Mouse (Mus musculus): Measurements from ENCODE around the gene Pak4. TPM values are rescaled to one million over a fixed set of nuclear protein-coding genes. Genes with fewer than 3 reads are reported as not detected.

Pak4 gene
- polyA plus RNA-seq, 1 experiment from 2014 or later = 53.0 TPM

DNA sequence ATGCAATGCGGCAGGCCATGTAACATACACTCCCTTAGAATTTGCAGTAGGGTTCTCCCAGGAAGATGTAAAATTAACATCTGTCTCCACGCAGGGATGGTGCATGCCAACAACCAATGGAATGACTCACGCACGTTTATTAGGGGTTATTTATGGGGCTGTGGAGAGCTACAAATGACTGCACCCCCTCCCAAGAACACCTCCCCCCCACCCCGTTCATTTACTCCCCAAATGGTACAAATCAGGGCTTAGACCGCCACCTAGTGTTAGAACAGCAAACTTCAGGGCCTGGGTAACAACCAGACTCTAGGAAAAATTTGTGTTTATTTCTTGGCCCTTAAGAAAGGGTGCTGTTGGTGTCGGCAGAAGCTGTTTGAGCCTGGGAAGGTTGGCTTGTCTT lies 3.7 kb upstream of the Pak4 start:
- no peak for DNase-seq (ENCODE audit: low spot score)
- Histone ChIP-seq H3K27me3 (ENCODE audit: insufficient read depth, poor library complexity, severe bottlenecking) (no peaks in the 10 kb centered on the region), H3K4me3 (no peak overlapping the region), H3K4me1 (peaks cover 7% of the 10 kb centered on the region), H3K9me3 (no peaks in the 10 kb centered on the region), H3K27ac (no peak overlapping the region), H3K36me3 (no peaks in the 10 kb centered on the region)
- 28% methylated on average over 7 of the region's 7 CpGs for WGBS

DNA sequence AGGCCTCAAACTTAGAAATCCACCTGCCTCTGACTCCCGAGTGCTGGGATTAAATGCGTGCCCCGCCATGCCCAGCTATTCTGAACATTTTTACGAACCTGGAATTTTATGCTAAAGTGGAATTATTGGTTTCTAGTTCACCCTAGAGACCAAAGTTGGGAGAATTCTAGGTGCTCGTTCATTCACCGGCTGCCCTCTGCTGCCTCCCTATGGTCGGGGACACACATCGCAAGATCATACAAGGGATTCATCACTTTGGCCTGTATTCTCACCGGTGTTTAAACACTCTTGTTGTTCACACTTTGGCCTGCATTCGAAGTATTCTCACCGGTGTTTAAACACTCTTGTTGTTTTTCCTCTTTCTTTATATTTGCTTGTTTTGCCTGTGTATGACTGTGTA lies 3.0 kb upstream of the Pak4 start:
- 14% methylated on average over 11 of the region's 11 CpGs for WGBS
- no peak overlapping the region for H3K27ac ChIP-seq
- peaks cover 13% of the 10 kb centered on the region for H3K4me1 ChIP-seq
- no peaks in the 10 kb centered on the region for H3K36me3 ChIP-seq
- H3K27me3 ChIP-seq (ENCODE audit: insufficient read depth, poor library complexity, severe bottlenecking) = no peaks in the 10 kb centered on the region
- H3K4me3 ChIP-seq = no peak overlapping the region
- peak; percentile 89 for DNase-seq (ENCODE audit: low spot score)
- H3K9me3 ChIP-seq = no peaks in the 10 kb centered on the region

DNA sequence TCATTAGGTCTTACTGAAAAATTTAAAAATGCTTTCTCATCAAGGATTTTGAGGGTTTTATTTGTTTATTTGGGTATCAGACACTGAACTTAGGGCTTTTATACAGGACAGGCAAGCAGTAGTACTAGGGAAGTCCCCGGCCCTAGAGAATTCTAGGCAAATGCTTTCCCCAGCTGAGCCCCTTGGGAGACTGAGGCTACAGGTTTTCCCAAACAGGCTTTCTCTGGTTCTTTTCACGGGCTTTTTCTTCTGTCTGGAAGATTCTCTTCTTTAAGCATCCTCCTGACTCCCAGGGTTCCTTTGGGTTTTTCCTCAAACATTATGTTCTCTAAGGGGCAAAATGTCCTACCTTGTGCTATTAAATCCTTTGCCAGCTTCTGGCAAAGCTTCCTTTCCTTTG lies 966 bp upstream of the Pak4 start:
- Histone ChIP-seq H3K36me3 (no peaks in the 10 kb centered on the region; the same call in 1 of the 2 replicates), H3K4me3 (no peak overlapping the region), H3K9me3 (no peaks in the 10 kb centered on the region), H3K27ac (peak overlapping the region; percentile 96; the same call in 1 of the 2 replicates), H3K27me3 (ENCODE audit: insufficient read depth, poor library complexity, severe bottlenecking) (no peaks in the 10 kb centered on the region), H3K4me1 (peaks cover 34% of the 10 kb centered on the region)
- no peak for DNase-seq (ENCODE audit: low spot score)
- 70% methylated on average over 2 of the region's 2 CpGs for WGBS

DNA sequence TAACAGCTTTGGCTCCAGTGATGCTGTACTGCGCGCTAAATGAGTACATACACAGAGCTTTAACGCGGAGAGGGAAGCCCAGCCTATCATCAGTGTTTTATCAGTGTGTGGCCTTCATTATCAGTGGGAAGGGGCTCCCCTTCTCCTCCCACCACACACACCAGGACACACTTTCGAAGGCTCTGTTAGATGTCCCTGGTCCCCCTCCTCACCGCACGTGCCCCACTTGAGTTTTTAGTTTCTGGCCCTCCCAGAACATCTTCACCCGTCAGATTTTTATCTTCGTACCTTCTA lies 761 bp downstream of the Pak4 start:
- H3K36me3 ChIP-seq = no peaks in the 10 kb centered on the region; the same call in 1 of the 2 replicates
- H3K27me3 ChIP-seq (ENCODE audit: insufficient read depth, poor library complexity, severe bottlenecking) = no peaks in the 10 kb centered on the region
- H3K27ac ChIP-seq = peak overlapping the region; percentile 96
- 9% methylated on average over 9 of the region's 9 CpGs for WGBS
- peaks cover 51% of the 10 kb centered on the region for H3K4me1 ChIP-seq
- H3K4me3 ChIP-seq = peak overlapping the region; percentile 86
- no peaks in the 10 kb centered on the region for H3K9me3 ChIP-seq
- DNase-seq (ENCODE audit: low spot score) = no peak

DNA sequence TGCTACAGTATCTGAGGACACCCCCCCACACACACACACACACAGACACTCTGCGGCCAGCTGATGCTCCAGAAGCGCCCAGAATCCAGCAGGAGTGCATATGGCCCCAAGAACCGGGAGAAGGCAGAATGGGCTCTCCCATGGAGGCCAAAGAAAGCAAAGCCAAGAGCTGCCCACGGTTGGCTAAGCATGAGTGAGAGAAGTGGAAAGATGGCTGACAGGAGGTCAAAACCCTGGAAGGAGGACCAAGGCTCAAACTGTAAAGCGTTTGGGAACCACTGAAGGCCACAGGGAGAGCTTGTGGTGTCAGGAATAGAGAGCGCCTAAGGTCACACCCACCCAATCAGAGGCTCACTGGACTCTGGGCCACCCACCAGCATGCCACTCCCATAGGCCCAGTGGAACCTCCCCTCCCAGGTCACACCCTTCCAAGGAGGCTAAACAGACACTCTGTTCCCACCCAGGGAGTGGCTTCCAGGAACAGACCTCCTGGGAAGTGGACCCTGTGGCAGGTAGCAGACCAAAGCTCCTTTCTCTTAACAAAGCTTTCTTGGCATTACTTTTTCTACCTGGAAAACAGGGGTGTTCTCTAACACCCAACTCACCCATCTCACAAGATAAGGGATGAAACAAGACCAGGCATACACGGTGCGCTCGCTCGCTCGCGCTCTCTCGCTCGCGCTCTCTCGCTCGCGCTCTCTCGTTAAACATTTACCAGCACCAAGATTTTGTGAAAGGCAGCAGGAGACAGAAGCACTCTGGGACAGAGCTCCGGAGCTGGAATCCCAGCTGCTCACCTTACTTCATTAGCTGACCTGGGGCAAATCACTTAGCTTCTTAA lies 1.3 kb downstream of the Pak4 start:
- Histone ChIP-seq H3K27me3 (ENCODE audit: insufficient read depth, poor library complexity, severe bottlenecking) (no peaks in the 10 kb centered on the region), H3K36me3 (no peaks in the 10 kb centered on the region; the same call in 1 of the 2 replicates), H3K27ac (peak overlapping the region; percentile 96), H3K4me3 (peak overlapping the region; percentile 86), H3K9me3 (no peaks in the 10 kb centered on the region), H3K4me1 (peaks cover 57% of the 10 kb centered on the region)
- 35% methylated on average over 20 of the region's 20 CpGs for WGBS
- peak; percentile 92 for DNase-seq (ENCODE audit: low spot score)

DNA sequence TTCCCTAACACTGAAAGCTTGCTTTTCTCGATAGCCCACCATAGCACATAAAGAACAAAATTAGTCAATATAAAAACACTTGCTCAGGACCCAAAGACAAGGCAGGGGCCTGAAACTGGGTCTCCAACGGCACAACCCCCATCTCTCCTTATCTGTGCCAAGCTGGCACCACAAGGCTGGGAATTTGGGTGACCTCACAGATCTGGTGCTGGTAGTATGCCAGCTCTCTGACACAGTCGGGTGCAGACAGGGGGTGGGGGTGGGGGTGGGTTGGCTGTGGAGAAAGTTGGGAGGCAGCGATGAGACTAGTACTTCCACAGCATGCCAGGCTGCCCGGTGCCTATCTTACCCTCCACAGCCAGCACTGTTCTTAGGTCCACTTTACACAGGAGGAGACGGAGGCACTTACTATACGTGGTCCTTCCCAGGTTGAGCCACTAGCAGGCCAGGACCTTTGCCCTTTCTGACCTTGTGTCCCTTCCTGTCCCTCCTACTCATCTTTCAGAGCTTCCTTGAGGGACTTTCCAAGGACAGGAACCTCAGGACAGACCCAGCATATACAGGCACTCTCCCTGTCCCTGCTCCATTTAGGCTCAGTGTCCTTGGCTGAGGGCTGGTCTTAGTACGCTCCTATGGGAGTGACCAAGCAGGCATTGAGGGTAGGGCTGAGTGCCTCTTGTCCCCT lies 2.1 kb downstream of the Pak4 start:
- H3K27me3 ChIP-seq (ENCODE audit: insufficient read depth, poor library complexity, severe bottlenecking) = no peaks in the 10 kb centered on the region
- WGBS = 77% methylated on average over 8 of the region's 8 CpGs
- peak overlapping the region; percentile 96 for H3K27ac ChIP-seq
- no peaks in the 10 kb centered on the region; the same call in 1 of the 2 replicates for H3K36me3 ChIP-seq
- peaks cover 64% of the 10 kb centered on the region for H3K4me1 ChIP-seq
- H3K9me3 ChIP-seq = no peaks in the 10 kb centered on the region
- H3K4me3 ChIP-seq = peak overlapping the region; percentile 86
- DNase-seq (ENCODE audit: low spot score) = no peak

DNA sequence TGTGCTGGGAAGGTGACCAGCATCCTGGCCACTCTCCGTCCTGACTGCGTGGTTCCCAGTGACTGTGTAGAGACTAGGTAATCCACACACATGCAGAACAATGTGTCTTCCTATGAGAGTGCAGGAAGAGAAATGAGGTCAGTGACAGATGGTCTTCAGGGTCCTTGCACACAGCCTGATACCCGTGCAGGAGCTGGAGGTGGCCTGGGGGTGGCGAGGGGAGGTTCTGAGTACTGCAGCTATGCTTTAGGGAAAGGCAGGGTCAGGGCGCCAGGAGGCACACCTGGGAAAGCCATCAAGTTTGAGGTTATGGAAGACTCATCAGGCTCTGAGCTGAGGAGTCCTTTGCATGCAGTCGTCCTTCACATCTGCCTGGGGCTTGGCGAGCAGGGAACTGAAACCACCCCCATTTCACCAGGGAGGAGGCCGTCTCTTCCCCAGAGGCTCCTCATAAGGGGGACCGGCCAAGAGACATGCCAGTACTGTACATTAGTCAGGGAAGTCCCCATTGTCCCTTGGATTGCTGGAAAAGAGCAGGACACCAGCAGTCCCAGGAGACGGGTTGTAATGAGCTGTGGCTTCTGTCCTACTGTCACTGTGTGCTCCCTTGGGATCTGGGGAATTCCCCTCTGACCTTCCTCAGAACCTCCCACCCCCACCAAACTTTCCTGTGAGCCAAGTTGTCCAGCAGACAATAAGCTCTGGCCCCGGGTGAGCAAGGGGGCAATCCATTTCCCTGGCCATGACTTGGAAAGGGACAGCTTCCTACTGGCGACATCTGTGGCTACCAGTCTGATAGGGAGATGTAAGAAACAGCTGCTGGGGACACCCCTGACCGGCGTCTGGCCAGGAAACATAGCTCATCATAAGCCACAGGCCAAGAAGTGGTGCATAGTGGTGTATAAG lies 4.5 kb downstream of the Pak4 start:
- H3K9me3 ChIP-seq = no peaks in the 10 kb centered on the region
- H3K4me3 ChIP-seq = no peak overlapping the region
- H3K27me3 ChIP-seq (ENCODE audit: insufficient read depth, poor library complexity, severe bottlenecking) = no peaks in the 10 kb centered on the region
- WGBS = 47% methylated on average over 14 of the region's 14 CpGs
- DNase-seq (ENCODE audit: low spot score) = no peak
- H3K4me1 ChIP-seq = peaks cover 87% of the 10 kb centered on the region
- no peaks in the 10 kb centered on the region; the same call in 1 of the 2 replicates for H3K36me3 ChIP-seq
- H3K27ac ChIP-seq = peak overlapping the region; percentile 57; the same call in 1 of the 2 replicates

DNA sequence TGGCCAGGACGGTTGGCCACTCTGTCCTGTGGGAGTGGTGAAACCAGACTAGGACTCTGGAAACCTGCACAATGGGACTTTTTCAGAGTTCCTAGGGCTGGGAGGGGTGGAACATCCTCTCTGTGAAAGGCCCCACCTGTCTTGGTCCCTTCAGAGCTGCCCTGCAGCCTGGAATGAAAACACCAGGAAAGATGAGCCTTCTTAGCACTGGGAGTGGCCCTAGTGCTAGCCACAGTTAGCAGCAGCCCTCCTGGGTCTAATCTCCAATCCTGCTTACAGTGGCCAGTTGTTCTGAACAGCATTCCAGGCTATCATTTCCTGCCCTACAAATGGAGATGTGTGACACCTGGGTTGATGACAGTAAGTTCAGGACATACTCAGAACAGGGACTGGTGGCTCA lies 6.1 kb downstream of the Pak4 start:
- 65% methylated on average over 1 of the region's 1 CpGs for WGBS
- no peak for DNase-seq (ENCODE audit: low spot score)
- H3K27ac ChIP-seq = 0 out of 2 replicates have a peak overlapping the region, but pooled peaks have one; percentile 37
- no peaks in the 10 kb centered on the region for H3K27me3 ChIP-seq (ENCODE audit: insufficient read depth, poor library complexity, severe bottlenecking)
- H3K4me1 ChIP-seq = peaks cover 98% of the 10 kb centered on the region
- no peaks in the 10 kb centered on the region; the same call in 1 of the 2 replicates for H3K36me3 ChIP-seq
- H3K4me3 ChIP-seq = no peak overlapping the region
- no peaks in the 10 kb centered on the region for H3K9me3 ChIP-seq

DNA sequence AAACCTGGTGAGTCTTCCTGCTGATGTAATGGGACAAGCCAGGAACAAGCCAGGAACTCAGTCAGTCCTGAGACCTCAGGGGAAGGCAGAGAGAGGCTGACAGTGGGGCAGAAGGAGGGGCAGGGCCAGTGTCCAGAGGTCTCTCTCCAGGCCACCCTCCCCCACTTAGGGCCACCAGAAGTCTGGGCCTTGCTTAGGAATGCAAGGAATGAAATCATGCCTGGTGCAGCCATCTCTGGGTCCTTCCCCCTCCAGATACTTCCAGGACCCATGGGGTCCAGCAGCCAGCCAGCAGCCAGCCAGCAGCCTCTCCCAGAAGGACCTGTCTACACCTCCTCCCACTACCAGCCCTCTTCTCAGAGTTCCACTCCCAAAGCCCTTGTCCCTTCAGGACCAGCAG lies 10.3 kb downstream of the Pak4 start:
- Histone ChIP-seq H3K9me3 (no peaks in the 10 kb centered on the region), H3K27ac (peak overlapping the region; percentile 82), H3K4me1 (peaks cover 98% of the 10 kb centered on the region), H3K27me3 (ENCODE audit: insufficient read depth, poor library complexity, severe bottlenecking) (no peaks in the 10 kb centered on the region), H3K4me3 (peak overlapping the region; percentile 20), H3K36me3 (no peaks in the 10 kb centered on the region)
- peak; percentile 89 for DNase-seq (ENCODE audit: low spot score)

DNA sequence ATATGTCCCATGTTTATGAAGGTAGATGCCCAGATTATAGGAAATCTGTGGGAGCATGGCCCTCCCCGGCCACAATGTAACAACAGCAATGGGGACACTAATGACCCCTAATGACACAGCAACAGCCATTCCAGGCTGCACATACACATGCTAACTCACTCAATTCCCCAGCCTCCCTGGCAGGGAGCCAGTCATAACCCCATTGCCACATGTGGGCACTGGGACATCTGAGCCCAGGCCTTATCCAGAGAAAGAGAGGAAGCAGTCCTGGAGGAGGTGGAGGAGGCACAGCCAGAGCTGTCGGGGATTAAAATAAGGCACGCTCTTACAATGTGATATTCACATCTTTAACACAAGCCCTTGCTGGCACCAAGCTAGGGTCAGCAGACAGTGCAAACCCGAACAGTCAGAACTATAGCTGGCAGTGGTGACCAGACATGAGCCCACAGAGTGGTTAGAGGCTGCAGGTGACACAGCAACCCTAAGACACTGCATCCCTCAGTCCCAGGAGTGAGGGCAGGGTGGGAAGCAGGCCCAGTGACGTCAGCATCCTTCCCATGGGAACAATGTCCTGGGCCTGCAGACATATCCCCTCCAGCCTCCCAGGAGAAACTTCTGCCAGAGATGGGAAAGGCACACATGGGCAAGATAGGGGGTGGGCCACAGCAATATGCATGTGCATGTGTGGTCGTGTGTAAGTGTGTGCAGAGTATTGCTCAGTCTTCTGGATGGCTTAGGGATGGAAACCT lies 11.1 kb downstream of the Pak4 start:
- H3K36me3 ChIP-seq = no peaks in the 10 kb centered on the region
- no peaks in the 10 kb centered on the region for H3K9me3 ChIP-seq
- 60% methylated on average over 6 of the region's 6 CpGs for WGBS
- peak overlapping the region; percentile 20; the same call in 1 of the 2 replicates for H3K4me3 ChIP-seq
- DNase-seq (ENCODE audit: low spot score) = no peak
- H3K27ac ChIP-seq = peak overlapping the region; percentile 82
- H3K4me1 ChIP-seq = peaks cover 91% of the 10 kb centered on the region
- H3K27me3 ChIP-seq (ENCODE audit: insufficient read depth, poor library complexity, severe bottlenecking) = no peaks in the 10 kb centered on the region

DNA sequence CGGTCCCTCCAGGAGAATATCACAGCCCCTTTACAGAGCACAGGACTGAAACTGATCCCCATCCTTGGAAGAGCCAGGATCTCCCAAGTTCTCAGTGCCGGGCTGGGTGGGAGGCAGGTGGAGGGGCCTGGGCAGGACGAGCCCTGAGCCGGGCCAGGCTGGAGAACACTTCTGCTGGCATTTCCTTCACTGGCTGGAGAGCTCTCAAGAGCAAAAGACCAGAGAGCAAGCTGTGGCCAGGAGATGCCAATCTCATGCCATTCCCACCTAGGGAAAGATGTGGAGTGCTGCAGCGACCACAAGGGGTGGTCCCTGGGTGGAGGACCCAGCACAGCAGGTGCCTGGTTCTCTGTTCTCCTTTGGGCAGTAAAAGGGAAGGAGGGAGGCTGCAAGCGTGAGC lies 13.0 kb downstream of the Pak4 start:
- DNase-seq (ENCODE audit: low spot score) = no peak
- peaks cover 83% of the 10 kb centered on the region for H3K4me1 ChIP-seq
- 79% methylated on average over 6 of the region's 6 CpGs for WGBS
- H3K27ac ChIP-seq = peak overlapping the region; percentile 69
- peaks cover 8% of the 10 kb centered on the region for H3K36me3 ChIP-seq
- H3K9me3 ChIP-seq = no peaks in the 10 kb centered on the region
- 0 out of 2 replicates have a peak overlapping the region, but pooled peaks have one; percentile 8 for H3K4me3 ChIP-seq
- no peaks in the 10 kb centered on the region for H3K27me3 ChIP-seq (ENCODE audit: insufficient read depth, poor library complexity, severe bottlenecking)

DNA sequence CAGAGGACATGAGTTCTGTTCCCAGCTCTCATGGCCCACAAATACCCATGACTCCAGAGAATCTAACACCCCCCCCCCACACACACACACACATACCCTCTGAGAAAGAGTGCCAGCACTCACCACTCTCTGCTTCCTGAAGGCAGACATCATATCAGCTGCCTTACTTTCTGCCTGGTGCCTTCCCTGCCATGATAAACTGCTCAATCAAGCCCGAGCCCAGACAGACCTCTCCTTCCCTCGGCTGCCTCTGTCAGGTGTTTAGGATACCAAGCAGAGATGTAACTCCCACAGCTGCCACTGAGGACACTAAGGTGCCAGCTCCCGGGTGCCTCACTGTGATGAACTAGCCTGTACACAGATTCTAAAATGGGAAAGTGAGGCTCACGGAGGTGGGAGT lies 13.5 kb downstream of the Pak4 start:
- Histone ChIP-seq H3K9me3 (no peaks in the 10 kb centered on the region), H3K27me3 (ENCODE audit: insufficient read depth, poor library complexity, severe bottlenecking) (no peaks in the 10 kb centered on the region), H3K27ac (peak overlapping the region; percentile 69), H3K4me3 (no peak overlapping the region), H3K4me1 (peaks cover 83% of the 10 kb centered on the region), H3K36me3 (peaks cover 8% of the 10 kb centered on the region)
- 30% methylated on average over 4 of the region's 4 CpGs for WGBS
- no peak for DNase-seq (ENCODE audit: low spot score)

All from heart, embryonic 10.5 days (tissue).